Mouse (Mus musculus) spleen, adult 2 months (tissue): ENCODE results near the gene Hsbp1.

Experiments used
- CTCF ChIP-seq: fragments of 200-500 bp; IDR thresholded peaks from 2 replicates; pipeline ENCODE4 v1.5.1; 2011; ENCODE audit warnings: mild to moderate bottlenecking, inconsistent platforms; ENCODE audit not compliant: insufficient read depth, insufficient read length, insufficient replicate concordance; ENCODE audit errors: extremely low read depth
- POLR2A ChIP-seq: fragments of 200-500 bp; IDR thresholded peaks from 2 replicates; pipeline ENCODE4 v1.6.1; 2011; ENCODE audit warnings: low read depth, low read length, inconsistent platforms

GRCm38 (mm10) chr8:119304196-119304595 is 40.1 kb upstream of the Hsbp1 start:
- TF ChIP-seq POLR2A (no peak), CTCF (no peak)
